Mouse (Mus musculus) v-Abl transformed pro-B cells (cell line): ENCODE results near the gene Cisd1.

ENCODE experiments used
- in situ Hi-C, 2 experiments: fragments of 400-800 bp; cut with MboI; formaldehyde crosslinking; loops; one replicate each; pipeline ENCODE4 v1.15.1; 2025; ENCODE audit not compliant: unreplicated experiment in 2 of 2

Cisd1 gene

DNA sequence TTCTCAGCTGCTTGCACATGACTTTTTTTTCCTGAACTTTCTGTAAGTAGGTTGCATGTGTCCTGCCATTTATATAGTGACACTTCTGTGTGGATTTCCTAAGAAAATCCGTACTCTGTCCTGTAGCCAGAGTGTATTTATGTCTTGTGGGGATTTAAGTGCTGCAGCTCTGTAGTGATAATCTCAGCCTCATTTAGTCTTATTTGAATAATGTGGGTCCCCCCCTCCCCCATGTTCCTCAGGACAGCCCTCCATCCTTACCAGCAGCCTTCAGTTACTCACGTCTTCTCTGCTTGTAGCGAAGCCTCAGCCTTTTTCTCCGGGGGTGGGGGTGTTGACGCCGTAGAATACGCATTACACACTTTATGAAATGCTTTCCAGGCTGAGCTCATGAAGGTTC, 6.5 kb upstream of the Cisd1 start:
- in situ Hi-C loops: no loop called here

DNA sequence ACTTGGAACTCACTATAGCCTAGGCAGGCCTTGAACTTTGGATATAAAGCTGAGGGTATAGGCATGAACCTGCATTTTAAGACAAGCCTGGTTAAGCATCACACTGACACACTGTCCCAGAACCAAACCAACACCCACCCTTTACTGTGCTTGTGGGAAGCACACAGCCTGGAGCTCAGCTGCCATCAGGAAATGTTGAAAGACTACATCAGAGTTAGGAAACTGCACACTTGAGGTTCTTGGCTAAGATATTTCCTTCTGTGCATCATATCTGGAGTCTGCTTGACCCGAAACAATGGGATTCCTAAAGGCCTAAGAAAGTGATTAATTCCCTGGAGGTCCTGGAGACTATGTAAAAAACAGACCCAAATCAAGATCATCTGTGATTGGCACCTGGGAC, 4.5 kb upstream of the Cisd1 start:
- in situ Hi-C loops: loop anchor here (5.0 to 25.0 kb wide), 4 partner anchors 33 to 1313 kb away; partner anchors contain the start of gene Zwint (in 1 of the 2)

DNA sequence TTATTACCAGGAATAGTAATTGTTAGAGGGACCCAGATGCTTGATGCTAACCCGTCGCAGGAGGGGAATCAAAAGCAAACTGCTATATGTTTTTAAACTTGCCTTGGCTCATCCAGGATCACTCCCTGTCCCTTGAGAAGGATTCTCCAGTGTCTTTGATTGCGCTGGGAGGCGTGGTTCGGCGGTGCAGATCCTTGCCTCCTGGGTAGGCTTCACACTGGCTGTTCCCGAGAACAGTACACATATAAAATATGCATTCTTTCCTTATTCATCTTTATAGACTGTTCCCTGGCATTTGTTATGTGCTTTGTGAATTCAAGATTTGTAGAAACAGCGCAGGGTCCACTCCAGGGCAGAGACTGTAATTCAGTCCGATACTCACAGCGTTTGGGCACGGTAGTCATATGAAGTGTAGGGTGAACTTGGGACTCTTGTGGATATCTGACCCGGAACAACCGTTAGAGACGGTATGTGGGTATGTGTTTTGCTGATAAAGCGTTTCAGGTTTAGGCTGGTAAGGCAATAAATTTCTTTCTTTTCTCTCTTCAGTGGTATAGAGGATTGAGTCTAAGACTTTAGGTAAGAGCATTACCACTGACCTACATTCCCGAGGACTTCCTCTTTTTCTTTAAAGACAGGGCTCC, 4.0 kb upstream of the Cisd1 start:
- in situ Hi-C loops: loop anchor here (5.0 to 25.0 kb wide), 4 partner anchors 34 to 1314 kb away; partner anchors contain the start of gene Zwint (in 1 of the 2)

DNA sequence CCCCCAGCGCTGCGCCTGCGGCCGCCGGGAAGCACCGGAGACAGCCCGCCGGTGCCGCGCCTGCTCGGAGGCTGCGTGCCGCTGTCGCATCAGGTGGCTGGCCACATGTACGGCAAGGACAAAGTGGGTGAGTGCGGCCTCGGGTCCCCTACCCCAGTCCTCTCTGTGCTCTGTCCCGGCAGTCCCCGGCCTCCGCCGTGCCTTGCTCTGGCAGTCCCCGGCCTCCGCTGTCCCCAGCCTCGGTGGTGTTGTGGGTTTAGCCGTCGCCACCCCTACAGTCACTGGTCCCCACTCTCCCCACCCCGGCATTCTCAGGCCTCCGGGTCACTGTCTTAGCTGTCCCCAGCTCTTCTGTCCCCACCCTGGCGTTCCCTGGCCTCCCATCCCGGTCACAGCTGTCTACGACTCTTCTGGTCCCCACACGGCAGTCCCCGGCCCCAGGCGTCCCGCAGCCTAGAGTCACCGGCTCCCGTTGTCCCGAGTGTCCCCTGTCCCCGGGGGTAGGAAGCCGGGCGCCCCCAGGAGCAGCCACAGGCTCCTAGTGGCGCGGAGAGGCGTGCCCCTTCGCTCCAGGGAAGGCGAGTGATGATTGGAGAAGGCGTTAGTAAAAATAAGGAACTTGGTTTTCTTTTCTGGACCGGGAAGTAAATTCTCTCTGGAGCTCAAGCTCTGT, 3.3 kb upstream of the Cisd1 start:
- in situ Hi-C loops: loop anchor here (5.0 to 25.0 kb wide), 4 partner anchors 34 to 1314 kb away; partner anchors contain the start of gene Zwint (in 1 of the 2)

DNA sequence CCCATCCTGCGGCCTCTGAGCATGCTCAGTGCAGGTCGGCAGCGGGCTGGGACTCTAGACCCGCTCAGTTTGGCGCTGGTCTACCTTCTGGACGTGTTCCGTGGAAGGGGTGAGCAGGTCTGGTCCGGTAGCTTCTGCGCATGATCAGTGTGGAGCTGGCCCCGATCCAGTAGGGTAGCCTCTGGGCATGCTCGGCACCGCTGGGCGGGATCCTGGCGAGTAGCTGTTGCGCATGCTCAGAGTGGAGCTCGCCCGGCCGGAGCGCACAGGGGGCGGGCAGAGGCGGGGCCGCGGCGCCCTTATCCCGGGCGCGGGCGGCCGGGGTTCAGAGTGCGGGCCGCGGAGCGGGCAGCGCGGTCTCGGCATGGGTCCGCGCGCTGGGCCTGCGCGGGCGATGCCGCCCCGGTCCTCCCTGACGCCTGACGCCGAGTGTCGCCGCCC, 2.8 kb upstream of the Cisd1 start, which contains the start of gene Ipmk:
Gene Ipmk (plus strand): TSS at position 255 of the 441 bp plus-strand sequence.
- in situ Hi-C loops: loop anchor here (5.0 to 25.0 kb wide), 4 partner anchors 35 to 1315 kb away; partner anchors contain the start of gene Zwint (in 1 of the 2)

DNA sequence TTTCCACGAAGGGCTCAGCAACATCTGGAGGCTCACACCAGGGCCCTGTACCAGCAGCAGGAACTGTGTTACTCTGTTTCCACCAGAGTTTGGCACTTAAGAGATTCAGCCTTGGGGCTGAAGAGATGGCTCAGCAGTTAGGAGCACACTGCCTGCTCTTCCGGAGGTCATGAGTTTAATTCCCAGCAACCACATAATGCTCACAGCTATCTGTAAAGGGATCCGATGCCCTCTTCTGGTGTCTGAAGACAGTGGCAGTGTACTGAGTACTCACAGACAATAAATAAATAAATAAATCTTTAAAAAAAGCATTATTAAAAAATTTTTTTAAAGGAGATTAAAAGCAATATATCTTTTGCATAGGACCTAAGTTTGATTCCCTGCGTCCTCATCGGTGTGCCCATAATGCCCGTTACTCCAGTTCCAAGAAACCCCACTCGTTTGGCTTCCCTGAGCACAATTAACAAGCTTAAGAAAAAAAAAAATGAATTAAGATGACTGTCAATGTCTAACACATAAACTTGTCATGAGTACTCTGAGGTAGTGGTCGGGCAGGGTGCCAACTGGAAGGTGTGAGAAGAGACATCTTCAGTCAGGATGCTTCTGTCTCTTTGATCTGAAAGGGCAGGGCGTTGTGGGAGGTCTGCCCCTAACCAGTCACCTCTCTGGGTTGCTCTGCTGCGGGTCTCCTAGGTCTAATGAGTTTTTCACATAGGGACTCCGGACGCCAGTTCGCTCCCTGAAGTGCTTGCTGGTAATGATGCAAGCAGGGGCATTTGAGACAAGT, 2.2 kb upstream of the Cisd1 start:
- in situ Hi-C loops: loop anchor here (5.0 to 25.0 kb wide), 4 partner anchors 35 to 1315 kb away; partner anchors contain the start of gene Zwint (in 1 of the 2)

- in situ Hi-C loops: loop anchor here (5.0 to 25.0 kb wide), 4 partner anchors 36 to 1316 kb away; partner anchors contain the start of gene Zwint (in 1 of the 2)
Measured at GRCm38 (mm10) chr10:71346106-71346505, 1.4 kb upstream of the Cisd1 start.

DNA sequence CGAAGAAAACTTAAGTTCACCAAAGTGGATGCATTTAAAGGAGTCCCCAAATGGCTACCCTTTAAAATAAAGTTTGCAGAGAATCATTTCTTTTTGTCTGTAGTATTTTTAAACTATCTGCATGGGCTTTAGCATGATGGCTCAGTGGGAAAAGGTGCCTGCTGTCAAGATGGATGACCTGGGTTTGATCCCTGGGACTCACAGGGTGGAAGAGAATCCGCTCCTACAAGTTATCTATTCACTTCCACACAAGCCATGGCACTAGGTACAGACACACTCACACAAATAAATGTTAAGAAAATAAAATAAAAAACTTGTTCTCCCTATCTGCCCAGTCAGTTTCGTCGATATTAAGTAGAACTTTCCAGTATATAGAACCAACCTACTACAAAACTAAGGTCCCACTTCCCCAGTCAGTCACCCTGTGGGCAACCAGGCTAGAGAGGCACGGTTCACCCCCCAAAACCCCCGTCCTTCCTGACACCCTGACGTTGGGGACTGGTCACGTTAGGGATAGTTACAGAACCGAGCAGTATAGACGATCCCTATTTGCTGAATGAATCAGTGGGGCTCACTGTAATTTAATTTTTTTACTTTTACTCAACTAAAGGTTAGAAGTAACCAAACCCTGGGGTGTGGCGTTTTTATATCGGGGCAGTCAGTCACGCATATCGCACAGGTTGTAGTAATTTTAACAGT, 1.0 kb downstream of the Cisd1 start:
- in situ Hi-C loops: loop anchor here (5.0 to 25.0 kb wide), 3 partner anchors 51 to 1319 kb away; partner anchors contain the start of gene Zwint (in 1 of the 2)

DNA sequence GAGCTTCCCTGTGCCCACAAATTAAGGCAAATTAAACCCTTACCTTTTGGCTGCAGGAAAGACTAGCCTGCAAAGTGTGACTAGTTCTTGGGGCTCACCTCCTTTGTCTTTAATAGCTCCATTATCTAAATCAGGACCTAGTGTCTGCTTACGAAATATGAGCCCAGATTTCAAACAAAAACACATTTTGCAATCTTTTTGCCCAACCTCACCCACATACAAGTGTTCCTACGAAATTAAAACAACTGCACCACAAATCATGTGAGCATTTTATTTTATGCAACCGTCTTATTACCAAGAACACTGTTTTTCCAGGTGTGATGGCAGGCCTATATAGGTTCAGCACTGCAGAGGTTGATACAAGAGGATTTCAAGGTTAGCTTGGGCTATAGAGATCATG, 1.6 kb downstream of the Cisd1 start:
- in situ Hi-C loops: loop anchor here (5.0 to 25.0 kb wide), 3 partner anchors 51 to 1319 kb away; partner anchors contain the start of gene Zwint (in 1 of the 2)

DNA sequence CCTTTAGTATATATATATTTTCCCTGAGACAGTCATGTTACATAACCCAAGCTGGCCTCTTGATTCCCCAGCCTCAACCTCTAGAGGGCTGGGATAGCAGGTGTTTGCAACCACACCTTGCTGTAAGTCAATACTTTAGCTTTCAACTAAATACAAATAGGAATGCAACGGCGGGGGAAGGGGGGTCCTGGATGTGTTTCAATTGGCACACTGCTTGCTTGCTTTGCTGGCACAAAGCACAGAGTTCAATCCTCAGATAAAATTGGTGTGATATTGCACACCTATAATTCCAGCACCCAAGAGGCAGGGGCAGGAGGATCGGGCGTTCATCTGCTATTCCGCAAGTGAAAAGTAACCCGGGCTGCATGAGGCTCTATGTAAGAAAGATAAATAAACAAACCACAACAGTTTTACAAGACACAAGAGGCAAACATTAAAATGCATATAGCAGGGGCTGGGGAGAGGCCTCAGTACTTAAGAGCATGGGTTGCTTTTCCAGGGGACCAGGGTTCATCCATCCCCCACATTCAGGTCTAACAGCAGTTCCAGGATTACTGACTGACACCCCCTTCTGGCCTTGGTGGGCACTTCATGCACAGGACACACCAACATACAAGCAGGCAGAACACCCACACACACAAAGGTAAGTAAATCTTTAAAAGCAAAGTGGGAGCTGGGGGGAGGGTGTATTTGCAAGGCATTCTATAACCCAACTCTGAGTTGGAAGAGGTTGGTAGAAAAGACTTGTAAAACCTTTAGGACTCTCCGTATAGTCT, 2.5 kb downstream of the Cisd1 start:
- in situ Hi-C loops: loop anchor here (5.0 to 25.0 kb wide), 3 partner anchors 50 to 1320 kb away; partner anchors contain the start of gene Zwint (in 1 of the 2)

- in situ Hi-C loops: loop anchor here (5.0 to 25.0 kb wide), 3 partner anchors 49 to 1321 kb away; partner anchors contain the start of gene Zwint (in 1 of the 2)
Measured at GRCm38 (mm10) chr10:71341290-71341689, 3.5 kb downstream of the Cisd1 start.

GRCm38 (mm10) chr10:71340195-71340594, 4.6 kb downstream of the Cisd1 start:
- in situ Hi-C loops: loop anchor here (5.0 to 25.0 kb wide), 3 partner anchors 48 to 1322 kb away; partner anchors contain the start of gene Zwint (in 1 of the 2)

DNA sequence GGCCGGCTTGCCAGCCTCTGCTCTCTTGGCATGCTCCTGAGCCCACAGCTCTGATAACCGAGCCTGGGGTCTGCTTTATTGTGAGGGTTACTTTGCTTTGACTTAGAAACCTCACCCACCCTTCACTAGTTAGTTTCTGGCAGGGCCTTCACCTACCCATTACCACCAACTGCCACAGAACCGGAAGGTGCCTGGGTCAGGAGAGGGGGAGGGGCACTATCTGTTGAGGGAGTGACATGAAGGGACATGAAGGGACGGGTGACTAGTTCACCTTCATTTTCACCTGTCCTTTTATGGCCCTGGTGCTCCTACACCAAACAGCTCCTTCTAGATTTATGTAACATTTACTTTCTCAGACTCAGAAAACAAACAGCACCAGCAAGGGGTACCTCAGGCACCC, 5.3 kb downstream of the Cisd1 start:
- in situ Hi-C loops: loop anchor here (25.0 kb wide), 2 partner anchors 1152 to 1323 kb away; partner anchors contain the start of gene Zwint (in 1 of the 2)

GRCm38 (mm10) chr10:71338156-71338905, 6.4 kb downstream of the Cisd1 start:
- in situ Hi-C loops: loop anchor here (25.0 kb wide), 2 partner anchors 1151 to 1324 kb away; partner anchors contain the start of gene Zwint (in 1 of the 2)

GRCm38 (mm10) chr10:71337733-71338132, 7.0 kb downstream of the Cisd1 start:
- in situ Hi-C loops: loop anchor here (25.0 kb wide), 2 partner anchors 1150 to 1325 kb away; partner anchors contain the start of gene Zwint (in 1 of the 2)

DNA sequence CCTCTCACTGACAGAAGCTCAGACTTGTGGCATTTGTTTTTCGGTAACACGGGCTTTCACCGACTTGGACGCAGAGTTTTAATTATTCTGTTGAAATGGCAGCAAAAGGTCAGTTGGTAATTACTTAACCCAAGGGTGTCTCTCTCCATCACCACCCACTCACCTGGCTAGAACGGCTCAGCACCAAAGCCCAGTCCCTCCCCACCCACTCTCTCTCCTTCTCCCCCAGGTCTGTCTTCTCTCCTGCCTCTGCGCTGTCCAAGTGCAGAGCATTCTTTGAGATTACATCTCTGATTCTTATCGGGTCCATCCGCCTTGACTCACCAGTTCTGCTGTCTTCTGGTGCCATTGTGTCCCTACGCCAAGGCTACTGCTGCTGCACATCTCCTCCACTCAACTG, 11.9 kb downstream of the Cisd1 start:
- in situ Hi-C loops: loop anchor here (25.0 kb wide), 2 partner anchors 1146 to 1329 kb away; partner anchors contain the start of gene Zwint (in 1 of the 2)

DNA sequence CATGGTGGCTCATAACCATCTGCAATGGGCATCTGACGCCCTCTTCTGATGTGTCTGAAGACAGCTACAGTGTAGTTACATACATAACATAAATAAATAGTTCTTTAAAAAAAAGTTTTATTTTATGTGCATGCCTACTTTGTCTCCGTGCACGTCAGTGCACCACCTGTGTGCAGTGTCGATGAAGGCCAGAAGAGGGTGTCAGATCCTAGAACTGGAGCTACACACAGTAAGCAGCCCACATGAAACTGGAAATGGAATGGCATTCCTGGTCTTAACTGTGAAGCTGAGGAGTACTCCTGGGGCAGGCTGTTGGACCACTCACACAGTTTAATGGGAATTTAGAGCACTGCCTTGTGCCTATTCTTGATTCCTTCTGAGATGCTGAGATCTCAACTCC, 12.4 kb downstream of the Cisd1 start:
- in situ Hi-C loops: loop anchor here (25.0 kb wide), 2 partner anchors 1145 to 1330 kb away; partner anchors contain the start of gene Zwint (in 1 of the 2)
